Mouse (Mus musculus): ENCODE measurements around the gene Ubxn11. TPM values are rescaled to one million over a fixed set of nuclear protein-coding genes. Genes with fewer than 3 reads are reported as not detected.

Gene Ubxn11
- polyA plus RNA-seq, 1 experiment from 2014 or later, result 10.0 TPM

- ATAC-seq, result no peak
- no peaks in the 10 kb centered on the region for H3K27me3 ChIP-seq
- POLR2A ChIA-PET, result no interaction called here
- TF ChIP-seq CTCF (IDR thresholded peaks at IDR 0.05), result no peak
- no peak for DNase-seq (ENCODE audit: low read depth, low spot score)
- CTCF ChIA-PET, result interaction anchor here (0.9 kb wide), 2 partner anchors 10 to 185 kb away, joined by 3 read pairs; no protein-coding TSS in a partner anchor
- in situ Hi-C loops (cut with MboI; ENCODE audit: low pct_unique_long_range_greater_than_20kb), result no loop called here
Measured at GRCm38 (mm10) chr4:134106105-134106504, 3.7 kb downstream of the Ubxn11 start.

GRCm38 (mm10) chr4:134107730-134108129, 5.4 kb downstream of the Ubxn11 start:
- POLR2A ChIA-PET, result interaction anchor here (1.1 kb wide), 1 partner anchor 20 kb away, joined by 3 read pairs; no protein-coding TSS in a partner anchor
- ATAC-seq (no peak), DNase-seq (ENCODE audit: low read depth, low spot score) (no peak)
- in situ Hi-C loops (cut with MboI; ENCODE audit: low pct_unique_long_range_greater_than_20kb), result no loop called here
- CTCF ChIA-PET, result interaction anchor here (1.1 to 1.5 kb wide), 2 partner anchors 21 to 31 kb away, joined by 3 to 5 read pairs; no protein-coding TSS in a partner anchor
- no peak for TF ChIP-seq CTCF (IDR thresholded peaks at IDR 0.05)
- no peaks in the 10 kb centered on the region for H3K27me3 ChIP-seq

DNA sequence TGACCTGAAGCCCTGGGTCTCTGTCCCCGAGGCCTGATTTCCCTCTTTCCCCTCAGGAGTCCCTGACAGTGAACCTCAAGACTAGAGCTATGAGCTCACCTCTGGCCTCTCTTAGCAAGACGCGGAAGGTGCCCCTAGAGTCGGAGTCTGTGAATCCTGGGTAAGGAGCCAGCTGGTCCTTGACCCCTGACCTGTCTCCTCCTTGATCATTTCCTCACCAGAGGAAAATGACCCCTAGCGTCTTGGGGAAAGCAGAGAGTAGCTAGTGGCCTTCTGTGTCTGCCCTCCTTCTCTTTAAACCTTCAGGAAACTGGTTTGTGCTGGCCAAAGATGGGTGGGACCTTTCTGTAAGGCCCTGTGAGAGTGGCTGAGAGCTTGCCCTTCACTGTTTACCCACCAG, 5.8 kb downstream of the Ubxn11 start:
- no peak for TF ChIP-seq CTCF (IDR thresholded peaks at IDR 0.05)
- DNase-seq (ENCODE audit: low read depth, low spot score) (no peak), ATAC-seq (no peak)
- ChIA-PET POLR2A (interaction anchor here (1.1 kb wide), 1 partner anchor 20 kb away, joined by 3 read pairs; no protein-coding TSS in a partner anchor), CTCF (interaction anchor here (0.9 to 1.6 kb wide), 4 partner anchors 15 to 72 kb away, joined by 3 to 5 read pairs (median 4); no protein-coding TSS in a partner anchor)
- in situ Hi-C loops (cut with MboI; ENCODE audit: low pct_unique_long_range_greater_than_20kb), result no loop called here
- H3K27me3 ChIP-seq, result no peaks in the 10 kb centered on the region

DNA sequence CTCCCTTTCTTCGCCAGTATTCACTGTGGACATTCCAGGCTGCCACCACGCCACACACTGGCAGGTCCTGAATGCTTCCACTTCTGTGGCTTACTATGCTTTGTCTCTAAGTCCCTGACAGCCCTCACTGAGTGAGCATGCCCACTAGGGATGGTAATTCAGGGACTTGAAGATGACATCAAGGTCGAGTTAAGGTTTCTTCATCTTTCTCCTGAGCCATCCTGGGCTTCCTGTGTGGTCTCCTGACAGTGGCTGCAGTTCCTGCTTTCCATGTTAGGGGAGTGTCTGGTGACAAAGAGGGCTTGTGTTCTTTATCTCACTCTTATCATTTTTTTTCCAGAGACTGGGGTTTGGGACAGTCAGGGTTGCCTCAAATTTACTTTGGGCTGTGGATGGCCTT, 8.3 kb downstream of the Ubxn11 start:
- no peak for DNase-seq (ENCODE audit: low read depth, low spot score)
- CTCF ChIA-PET, result no interaction called here
- no peak for TF ChIP-seq CTCF (IDR thresholded peaks at IDR 0.05)
- no peak for ATAC-seq
- in situ Hi-C loops (cut with MboI; ENCODE audit: low pct_unique_long_range_greater_than_20kb), result no loop called here
- no peaks in the 10 kb centered on the region for H3K27me3 ChIP-seq
- POLR2A ChIA-PET, result no interaction called here

DNA sequence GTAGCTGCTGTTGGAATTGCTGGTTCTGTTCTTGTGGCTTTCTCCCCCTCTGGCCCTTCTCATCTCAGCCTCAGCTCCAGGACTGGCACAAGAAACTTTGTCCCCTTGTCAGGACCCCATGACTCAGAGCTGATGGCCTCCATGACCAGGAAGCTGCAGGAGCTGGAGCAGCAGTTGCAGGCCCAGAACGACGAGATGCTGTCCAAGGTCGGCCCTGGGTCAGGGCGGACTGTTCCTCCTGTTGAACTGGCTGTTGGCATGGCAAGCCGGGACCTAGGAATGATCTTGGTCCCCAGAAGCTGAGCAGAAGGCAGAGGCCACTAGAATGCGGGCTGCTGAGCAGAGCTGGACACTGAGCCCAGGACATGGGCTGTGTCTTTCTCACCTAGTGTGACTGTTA, 10.0 kb downstream of the Ubxn11 start:
- in situ Hi-C loops (cut with MboI; ENCODE audit: low pct_unique_long_range_greater_than_20kb), result no loop called here
- ChIA-PET CTCF (interaction anchor here (1.3 to 1.6 kb wide), 2 partner anchors 11 to 21 kb away, joined by 3 read pairs; no protein-coding TSS in a partner anchor), POLR2A (no interaction called here)
- no peaks in the 10 kb centered on the region for H3K27me3 ChIP-seq
- no peak for TF ChIP-seq CTCF (IDR thresholded peaks at IDR 0.05)
- no peak for ATAC-seq
- DNase-seq (ENCODE audit: low read depth, low spot score), result no peak

- ChIA-PET POLR2A (no interaction called here), CTCF (interaction anchor here (1.0 to 1.6 kb wide), 3 partner anchors 10 to 22 kb away, joined by 3 read pairs; no protein-coding TSS in a partner anchor)
- H3K27me3 ChIP-seq, result no peaks in the 10 kb centered on the region
- TF ChIP-seq CTCF (IDR thresholded peaks at IDR 0.05), result no peak
- no peak for DNase-seq (ENCODE audit: low read depth, low spot score)
- ATAC-seq, result peak; percentile 24
- in situ Hi-C loops (cut with MboI; ENCODE audit: low pct_unique_long_range_greater_than_20kb), result no loop called here
Measured at GRCm38 (mm10) chr4:134113356-134113994, 11.1 kb downstream of the Ubxn11 start.

DNA sequence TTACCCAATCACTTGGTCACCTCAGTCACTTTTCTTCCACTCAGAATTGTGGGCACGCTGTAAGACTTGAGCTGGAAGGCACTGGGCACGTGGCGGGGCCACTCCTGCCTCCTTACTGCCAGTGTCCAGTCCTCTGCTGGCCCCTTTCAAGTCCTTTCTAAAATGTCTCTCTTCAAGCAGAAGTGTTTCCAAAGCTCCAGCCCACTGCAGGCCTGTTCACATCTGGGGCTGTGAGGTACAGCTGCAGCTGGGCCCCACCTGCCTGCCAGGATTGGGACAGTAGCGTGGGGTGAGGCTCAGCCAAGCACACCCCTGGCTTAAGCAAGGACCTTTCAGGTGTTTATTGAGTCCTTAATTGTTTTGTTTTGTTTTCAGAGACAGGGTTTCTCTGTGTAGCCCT, 11.7 kb downstream of the Ubxn11 start:
- ChIA-PET CTCF (no interaction called here), POLR2A (no interaction called here)
- ATAC-seq, result no peak
- no peak for TF ChIP-seq CTCF (IDR thresholded peaks at IDR 0.05)
- no peak for DNase-seq (ENCODE audit: low read depth, low spot score)
- H3K27me3 ChIP-seq, result no peaks in the 10 kb centered on the region
- in situ Hi-C loops (cut with MboI; ENCODE audit: low pct_unique_long_range_greater_than_20kb), result no loop called here

GRCm38 (mm10) chr4:134115215-134116144, 13.1 kb downstream of the Ubxn11 start:
- no peak for ATAC-seq
- DNase-seq (ENCODE audit: low read depth, low spot score), result no peak
- in situ Hi-C loops (cut with MboI; ENCODE audit: low pct_unique_long_range_greater_than_20kb), result no loop called here
- no peaks in the 10 kb centered on the region for H3K27me3 ChIP-seq
- ChIA-PET POLR2A (no interaction called here), CTCF (no interaction called here)
- no peak for TF ChIP-seq CTCF (IDR thresholded peaks at IDR 0.05)

GRCm38 (mm10) chr4:134116501-134116900, 14.1 kb downstream of the Ubxn11 start:
- in situ Hi-C loops (cut with MboI; ENCODE audit: low pct_unique_long_range_greater_than_20kb), result no loop called here
- TF ChIP-seq CTCF (IDR thresholded peaks at IDR 0.05), result no peak
- CTCF ChIA-PET, result no interaction called here
- DNase-seq (ENCODE audit: low read depth, low spot score), result no peak
- no peaks in the 10 kb centered on the region for H3K27me3 ChIP-seq
- POLR2A ChIA-PET, result no interaction called here
- no peak for ATAC-seq

- in situ Hi-C loops (cut with MboI; ENCODE audit: low pct_unique_long_range_greater_than_20kb), result no loop called here
- DNase-seq (ENCODE audit: low read depth, low spot score) (no peak), ATAC-seq (no peak)
- POLR2A ChIA-PET, result no interaction called here
- TF ChIP-seq CTCF (IDR thresholded peaks at IDR 0.05), result no peak
- no peaks in the 10 kb centered on the region for H3K27me3 ChIP-seq
- CTCF ChIA-PET, result no interaction called here
Measured at GRCm38 (mm10) chr4:134117012-134117411, 14.6 kb downstream of the Ubxn11 start.

Data from Patski (cell line).